Mouse (Mus musculus) sigmoid colon, adult 10 weeks (tissue): Measurements from ENCODE around the gene Nudt19. TPM values are rescaled to one million over a fixed set of nuclear protein-coding genes. Genes with fewer than 3 reads are reported as not detected.

Experiments used
- polyA plus RNA-seq: library from polyadenylated mRNA; stranded (reverse); fragments of 350-450 nt; fragmentation: Illumina TruSeq; extraction: RNeasy Lipid Tissue Mini Kit (QIAGEN cat#74804); gene quantifications from one replicate; pipeline ENCODE4 v1.2.3, GENCODE M21; 2014; ENCODE audit warnings: low read depth, low replicate concordance

Gene Nudt19
- polyA plus RNA-seq: 359 TPM

GRCm38 (mm10) chr7:35556205-35556603 lies at the start of gene Nudt19:
Gene Nudt19, minus strand, starts transcription at chr7:35556304.

GRCm38 (mm10) chr7:35586055-35586905 lies 30.2 kb upstream of the Nudt19 start, which contains the start of gene Ankrd27:
Gene Ankrd27, plus strand, starts transcription at chr7:35586244.

GRCm38 (mm10) chr7:35585191-35586054 lies 29.3 kb upstream of the Nudt19 start, which contains the start of gene Rgs9bp:
Gene Rgs9bp, minus strand, starts transcription at chr7:35585582.

GRCm38 (mm10) chr7:35537562-35537961 lies 18.5 kb downstream of the Nudt19 start, which contains the start of gene Tdrd12:
Gene Tdrd12, minus strand, starts transcription at chr7:35537745.

Other genes with a start within 250 kb of the Nudt19 start
- 8.9 TPM for gene Gpatch1, start 237.9 kb downstream of the Nudt19 start, polyA plus RNA-seq
- gene Rhpn2, start 222.1 kb downstream of the Nudt19 start, polyA plus RNA-seq: 117 TPM
- 3.0 TPM for gene Faap24, start 159.5 kb downstream of the Nudt19 start, polyA plus RNA-seq
- 28.5 TPM for gene Cep89, start 159.3 kb downstream of the Nudt19 start, polyA plus RNA-seq
- gene Slc7a9, start 107.5 kb downstream of the Nudt19 start, polyA plus RNA-seq: 1.8 TPM
- gene Tdrd12, start 18.6 kb downstream of the Nudt19 start, polyA plus RNA-seq: 2.3 TPM
- gene Rgs9bp, start 29.3 kb upstream of the Nudt19 start, polyA plus RNA-seq: 0.25 TPM
- gene Ankrd27, start 29.9 kb upstream of the Nudt19 start, polyA plus RNA-seq: 11.6 TPM
- gene Pdcd5, start 91.2 kb upstream of the Nudt19 start, polyA plus RNA-seq: 241 TPM
- gene Dpy19l3, start 198.2 kb upstream of the Nudt19 start, polyA plus RNA-seq: 25.8 TPM
- 13.4 TPM for gene Zfp507, start 246.7 kb upstream of the Nudt19 start, polyA plus RNA-seq